Mouse (Mus musculus) heart, embryonic 14.5 days (tissue): Measurements from ENCODE around the gene Acvr1b. TPM values are rescaled to one million over a fixed set of nuclear protein-coding genes. Genes with fewer than 3 reads are reported as not detected.

ENCODE experiments used
- ATAC-seq: fragments of 200-750 bp; cut with Nextera tagmentation; 2 replicates; pipeline ENCODE4 v1.8.0; 2017; ENCODE audit warnings: low read depth, moderate TSS enrichment; ENCODE audit not compliant: insufficient number of reproducible peaks, insufficient read depth, low FRiP score
- H3K27ac ChIP-seq, 2 experiments: fragments of 200-500 bp in 1 of 2; fragments of 300-500 bp in 1 of 2; sonication (generic) in 1 of 2; replicated peaks in 1 of 2; 2 replicates each; pipeline ENCODE4 v1.5.1; 2012 to 2014; ENCODE audit warnings: low read depth in 2 of 2, low read length in 2 of 2, control low read depth in 1 of 2, mild to moderate bottlenecking in 1 of 2, mixed read lengths in 1 of 2; ENCODE audit not compliant: control insufficient read depth in 1 of 2, insufficient read depth in 1 of 2
- H3K27me3 ChIP-seq: fragments of 300-500 bp; sonication (generic); 2 replicates; pipeline ENCODE4 v1.6.1; 2014; ENCODE audit warnings: mild to moderate bottlenecking, low read length, control low read depth; ENCODE audit not compliant: control insufficient read depth, insufficient read depth
- H3K36me3 ChIP-seq: fragments of 300-500 bp; sonication (generic); 2 replicates; pipeline ENCODE4 v1.6.1; 2014; ENCODE audit warnings: mild to moderate bottlenecking, control low read depth, low read length, mixed read lengths; ENCODE audit not compliant: control insufficient read depth, insufficient read depth
- H3K4me1 ChIP-seq, 2 experiments: fragments of 200-500 bp in 1 of 2; fragments of 300-500 bp in 1 of 2; sonication (generic) in 1 of 2; 2 replicates each; pipeline ENCODE4 v1.6.1; 2012 to 2014; ENCODE audit warnings: low read length in 2 of 2, control low read depth in 1 of 2, mixed read lengths in 1 of 2; ENCODE audit not compliant: control insufficient read depth in 2 of 2, insufficient read depth in 2 of 2
- H3K4me2 ChIP-seq: fragments of 300-500 bp; sonication (generic); 2 replicates; pipeline ENCODE4 v1.6.1; 2014; ENCODE audit warnings: mild to moderate bottlenecking, low read length
- H3K4me3 ChIP-seq, 2 experiments: fragments of 200-500 bp in 1 of 2; fragments of 300-500 bp in 1 of 2; sonication (generic) in 1 of 2; 2 replicates each; pipeline ENCODE4 v1.5.1; 2012 to 2014; ENCODE audit warnings: low read length in 2 of 2, mild to moderate bottlenecking in 2 of 2, control low read depth in 1 of 2, low read depth in 1 of 2, moderate library complexity in 1 of 2; ENCODE audit not compliant: control insufficient read depth in 1 of 2, insufficient read depth in 1 of 2
- H3K9ac ChIP-seq: fragments of 300-500 bp; sonication (generic); 2 replicates; pipeline ENCODE4 v1.6.1; 2014; ENCODE audit warnings: mild to moderate bottlenecking, low read length
- H3K9me3 ChIP-seq: fragments of 300-500 bp; sonication (generic); 2 replicates; pipeline ENCODE4 v1.6.1; 2016; ENCODE audit warnings: low read length, control low read depth; ENCODE audit not compliant: control insufficient read depth
- WGBS: fragments of 180-500 bp; shearing (Covaris S2); extraction: QIAGEN DNeasy Blood & Tissue Kit; methylation state at CpG from one replicate; pipeline ENCODE4 v1.1.7; 2014; 5-methylcytosine and 5-hydroxymethylcytosine counted together
- polyA plus RNA-seq: library from polyadenylated mRNA; unstranded; fragments of >200 nt; fragmentation: Nextera tagmentation; extraction: Ambion mirVana; gene quantifications from 2 replicates; pipeline ENCODE4 v1.2.1, GENCODE M21; 2014

Acvr1b gene
- polyA plus RNA-seq, 1 experiment from 2014 or later = 8.7 TPM

- H3K27ac ChIP-seq = peak overlapping the region; percentile 99
- peak overlapping the region; percentile 60 for H3K4me2 ChIP-seq
- no peaks in the 10 kb centered on the region for H3K9me3 ChIP-seq
- peak; percentile 52 for ATAC-seq
- H3K4me3 ChIP-seq = peak overlapping the region; percentile 21 to 27
- H3K9ac ChIP-seq = peak overlapping the region; percentile 62
- no peaks in the 10 kb centered on the region for H3K36me3 ChIP-seq
- H3K4me1 ChIP-seq = peaks cover 18 to 37% of the 10 kb centered on the region in 2 experiments
- WGBS = 14% methylated on average over 9 of the region's 9 CpGs
- H3K27me3 ChIP-seq = no peaks in the 10 kb centered on the region
These were observed 67.4 kb downstream of the Acvr1b start for GRCm38 (mm10) chr15:101241236-101241635.

DNA sequence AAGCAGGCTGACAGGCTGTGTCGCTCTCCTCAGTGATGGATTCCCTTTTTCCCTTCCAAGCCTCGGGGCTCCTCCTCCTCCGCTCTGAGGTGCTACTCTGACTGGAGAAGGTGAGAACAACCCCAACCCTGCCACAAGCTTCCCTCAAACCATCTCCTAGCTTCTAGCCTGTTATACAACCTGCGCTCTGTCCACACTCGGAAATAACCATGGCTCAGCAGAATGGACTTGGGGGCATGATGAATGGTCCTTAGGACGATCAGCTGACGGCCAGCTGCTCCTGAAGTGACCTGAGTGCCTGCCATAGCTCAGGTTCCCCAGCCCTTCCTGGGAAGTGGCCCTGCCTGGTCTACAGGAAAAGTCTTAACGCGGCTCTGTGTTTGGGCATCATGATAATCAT is 68.0 kb downstream of the Acvr1b start:
- Histone ChIP-seq H3K36me3 (no peaks in the 10 kb centered on the region), H3K27ac (peak overlapping the region; percentile 99), H3K4me3 (peak overlapping the region in 1 of 2 experiments; percentile 27; a peak in 1 of 4 replicates), H3K27me3 (no peaks in the 10 kb centered on the region), H3K4me1 (peaks cover 22 to 39% of the 10 kb centered on the region in 2 experiments), H3K9ac (peak overlapping the region; percentile 62), H3K4me2 (peak overlapping the region; percentile 60), H3K9me3 (no peaks in the 10 kb centered on the region)
- WGBS = 44% methylated on average over 9 of the region's 9 CpGs
- ATAC-seq = no peak

GRCm38 (mm10) chr15:101242645-101243044 is 68.8 kb downstream of the Acvr1b start:
- H3K9ac ChIP-seq = peak overlapping the region; percentile 62; the same call in 1 of the 2 replicates
- WGBS = 18% methylated on average over 8 of the region's 8 CpGs
- no peak for ATAC-seq
- 0 out of 2 replicates have a peak overlapping the region, but pooled peaks have one; percentile 17 for H3K4me2 ChIP-seq
- no peaks in the 10 kb centered on the region for H3K9me3 ChIP-seq
- peaks cover 27 to 47% of the 10 kb centered on the region in 2 experiments for H3K4me1 ChIP-seq
- no peak overlapping the region for H3K4me3 ChIP-seq
- H3K27me3 ChIP-seq = no peaks in the 10 kb centered on the region
- no peaks in the 10 kb centered on the region for H3K36me3 ChIP-seq
- H3K27ac ChIP-seq = peak overlapping the region; percentile 99

DNA sequence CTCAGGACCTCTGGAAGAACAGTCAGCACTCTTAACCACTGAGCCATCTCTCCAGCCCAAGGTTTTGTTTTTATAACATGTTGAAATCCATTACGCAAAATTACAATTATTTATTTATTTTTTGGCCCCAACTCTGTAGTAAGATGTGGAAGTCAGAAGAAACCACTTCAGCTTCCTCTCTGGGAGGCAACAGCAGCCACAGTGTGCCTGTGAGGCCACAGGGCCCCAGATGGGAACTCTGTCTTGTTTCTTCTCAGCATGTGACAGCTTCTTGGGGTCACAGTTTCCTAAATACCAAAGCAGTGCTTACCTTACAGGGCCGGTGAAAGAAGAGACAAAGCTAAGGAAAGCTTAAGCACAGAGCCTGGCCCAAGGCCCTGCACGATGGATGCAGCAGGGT is 70.1 kb downstream of the Acvr1b start:
- peaks cover 34 to 55% of the 10 kb centered on the region in 2 experiments for H3K4me1 ChIP-seq
- no peak overlapping the region for H3K4me2 ChIP-seq
- no peaks in the 10 kb centered on the region for H3K36me3 ChIP-seq
- H3K9ac ChIP-seq = no peak overlapping the region
- no peak overlapping the region for H3K27ac ChIP-seq
- no peak overlapping the region for H3K4me3 ChIP-seq
- H3K9me3 ChIP-seq = no peaks in the 10 kb centered on the region
- WGBS = 60% methylated on average over 3 of the region's 3 CpGs
- ATAC-seq = no peak
- H3K27me3 ChIP-seq = no peaks in the 10 kb centered on the region

GRCm38 (mm10) chr15:101246231-101247154 is 72.6 kb downstream of the Acvr1b start:
- ATAC-seq = peak; percentile 95
- Histone ChIP-seq H3K27ac (peak overlapping the region; percentile 93 to 98), H3K9ac (peak overlapping the region; percentile 72), H3K4me3 (peak overlapping the region; percentile 37 to 61), H3K36me3 (no peaks in the 10 kb centered on the region), H3K4me1 (peaks cover 33 to 45% of the 10 kb centered on the region in 2 experiments), H3K9me3 (no peaks in the 10 kb centered on the region), H3K27me3 (no peaks in the 10 kb centered on the region), H3K4me2 (peak overlapping the region; percentile 67)
- WGBS = 1% methylated on average over 55 of the region's 56 CpGs

GRCm38 (mm10) chr15:101247155-101247498 is 73.3 kb downstream of the Acvr1b start:
- Histone ChIP-seq H3K9me3 (no peaks in the 10 kb centered on the region), H3K4me3 (peak overlapping the region in 1 of 2 experiments; percentile 37; a peak in 1 of 4 replicates), H3K27ac (peak overlapping the region; percentile 93 to 98), H3K27me3 (no peaks in the 10 kb centered on the region), H3K4me1 (peaks cover 27 to 38% of the 10 kb centered on the region in 2 experiments), H3K9ac (peak overlapping the region; percentile 72; the same call in 1 of the 2 replicates), H3K4me2 (peak overlapping the region; percentile 67), H3K36me3 (no peaks in the 10 kb centered on the region)
- 94% methylated on average over 1 of the region's 1 CpGs for WGBS
- no peak for ATAC-seq

- no peaks in the 10 kb centered on the region for H3K27me3 ChIP-seq
- H3K36me3 ChIP-seq = no peaks in the 10 kb centered on the region
- H3K27ac ChIP-seq = peak overlapping the region; percentile 93 to 95
- peak overlapping the region; percentile 57 for H3K9ac ChIP-seq
- H3K4me3 ChIP-seq = no peak overlapping the region
- ATAC-seq = no peak
- peak overlapping the region; percentile 26; the same call in 1 of the 2 replicates for H3K4me2 ChIP-seq
- peaks cover 23 to 34% of the 10 kb centered on the region in 2 experiments for H3K4me1 ChIP-seq
- H3K9me3 ChIP-seq = no peaks in the 10 kb centered on the region
- WGBS = 13% methylated on average over 5 of the region's 5 CpGs
These were observed 74.3 kb downstream of the Acvr1b start for GRCm38 (mm10) chr15:101248029-101248710.
